Mouse (Mus musculus) frontal cortex, postnatal 25 days (tissue): ENCODE data around the gene Foxk1.

Experiments used
- DNase-seq, 2 experiments: peaks; one replicate each; pipeline ENCODE4 v3.0.0; 2022; ENCODE audit warnings: low spot score in 2 of 2

Gene Foxk1

DNA sequence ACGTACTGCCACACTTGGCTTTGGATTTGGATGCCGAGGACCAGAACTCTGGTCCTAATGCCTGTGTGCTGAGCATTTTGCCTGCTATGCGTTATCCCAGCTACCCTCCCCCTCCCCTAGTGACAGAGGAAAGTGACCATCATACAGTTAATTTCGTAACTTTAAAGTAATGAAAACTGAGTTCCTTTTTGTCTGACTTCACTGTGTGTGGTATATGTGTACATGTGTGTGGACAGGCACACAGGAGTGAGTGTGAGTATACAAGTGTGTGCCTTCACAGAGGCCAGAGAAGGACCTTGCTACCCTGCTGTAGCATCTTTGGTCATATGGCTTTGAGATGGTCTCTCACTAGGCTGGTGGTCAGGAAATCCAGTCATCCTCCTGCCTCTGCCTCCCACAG, 17.1 kb downstream of the Foxk1 start:
- DNase-seq, result no peak

DNA sequence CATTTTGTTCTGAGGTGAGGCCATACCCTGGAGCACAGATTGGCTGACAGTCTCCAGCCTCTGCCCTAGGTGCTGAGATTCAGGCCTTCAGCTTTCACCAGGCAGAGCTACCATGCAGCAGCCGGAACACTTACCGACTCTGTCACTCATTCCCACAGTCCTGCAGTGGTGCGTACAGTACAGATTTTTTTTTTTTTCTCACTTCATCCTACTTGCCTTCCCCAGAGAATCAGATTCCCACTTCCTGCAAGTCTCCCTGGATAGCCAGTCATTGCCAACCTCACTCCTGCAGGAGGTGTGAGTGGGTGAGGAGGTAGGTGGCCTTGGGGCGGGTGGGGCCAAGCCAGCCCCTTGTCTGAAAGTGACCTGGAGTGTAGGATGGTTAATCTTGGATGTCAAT, 19.0 kb downstream of the Foxk1 start:
- no peak for DNase-seq

DNA sequence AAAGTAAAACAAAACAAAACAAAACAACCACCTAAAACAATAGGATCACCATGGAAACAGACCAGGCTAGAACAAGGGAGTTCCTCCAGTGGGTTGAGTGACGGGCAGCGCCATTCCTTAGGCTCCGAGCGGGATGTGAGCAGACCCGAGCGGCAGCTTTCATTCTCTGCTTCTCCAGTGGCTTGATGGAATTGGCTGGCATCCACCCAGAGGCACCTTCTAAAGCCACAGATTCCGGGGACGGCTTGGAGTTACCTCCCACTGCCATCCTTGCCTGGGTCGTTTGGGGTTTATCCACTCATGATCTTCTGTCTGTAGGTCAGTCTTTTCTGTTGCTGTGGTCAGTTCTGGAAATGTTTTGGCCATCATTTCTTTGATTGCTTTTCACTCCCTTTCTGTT, 19.6 kb downstream of the Foxk1 start:
- no peak for DNase-seq

DNA sequence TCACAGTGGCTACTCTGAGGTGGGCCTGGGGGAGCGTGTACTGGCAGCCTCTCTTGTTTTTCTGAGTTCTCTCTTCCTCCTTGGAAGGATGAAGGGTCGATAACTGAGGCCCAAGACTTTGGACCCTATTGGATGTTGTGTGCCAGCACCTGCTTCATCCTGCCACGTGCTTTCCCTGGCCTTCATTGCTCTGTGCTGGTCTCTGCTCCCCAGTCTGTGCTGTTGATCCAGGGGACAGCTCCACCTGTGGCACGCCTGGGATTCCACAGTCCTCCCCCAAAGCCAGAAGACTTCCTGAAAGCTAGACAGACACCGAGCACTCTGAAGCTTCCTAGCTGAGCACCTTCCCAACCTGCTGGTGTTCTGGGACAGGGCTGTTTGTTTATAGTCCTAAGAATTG, 20.6 kb downstream of the Foxk1 start:
- DNase-seq, result no peak

DNA sequence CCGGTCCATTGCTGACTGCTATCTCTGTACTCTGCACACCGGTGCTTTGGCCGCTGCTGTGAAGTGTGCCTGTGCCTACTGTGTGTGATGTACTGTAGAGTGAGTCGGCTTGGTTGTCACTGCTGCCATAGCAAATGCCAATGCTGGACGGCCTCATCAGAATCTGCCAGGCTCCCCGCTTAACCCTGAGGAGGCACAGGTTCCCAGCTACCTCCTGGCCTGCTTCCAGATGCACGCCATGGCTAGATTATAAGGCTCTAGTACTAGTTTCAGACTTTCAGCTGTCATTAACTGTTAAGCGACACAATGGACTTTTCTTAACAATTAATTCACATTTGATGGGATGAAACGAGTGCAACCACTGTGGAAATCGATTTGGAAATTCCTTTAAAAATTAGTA, 21.8 kb downstream of the Foxk1 start:
- no peak for DNase-seq

DNA sequence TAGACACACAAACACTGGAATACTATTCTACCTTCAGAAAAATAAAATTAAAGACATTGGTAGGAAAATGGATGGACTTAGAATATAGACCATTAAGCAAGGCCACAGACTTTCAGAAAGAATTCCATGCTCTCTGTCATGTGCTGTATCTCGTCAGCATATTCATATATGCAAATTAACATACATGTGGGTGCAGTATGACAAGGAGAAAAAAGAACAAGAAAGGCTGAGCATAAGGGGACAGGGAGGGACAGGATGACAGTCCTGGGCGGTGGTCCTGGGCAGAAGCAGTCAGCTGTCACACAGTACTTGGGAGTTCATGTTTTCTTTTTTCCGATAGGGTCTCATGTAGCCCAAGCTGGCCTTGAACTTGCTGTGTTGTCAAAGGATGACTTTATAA, 22.4 kb downstream of the Foxk1 start:
- DNase-seq, result no peak

DNA sequence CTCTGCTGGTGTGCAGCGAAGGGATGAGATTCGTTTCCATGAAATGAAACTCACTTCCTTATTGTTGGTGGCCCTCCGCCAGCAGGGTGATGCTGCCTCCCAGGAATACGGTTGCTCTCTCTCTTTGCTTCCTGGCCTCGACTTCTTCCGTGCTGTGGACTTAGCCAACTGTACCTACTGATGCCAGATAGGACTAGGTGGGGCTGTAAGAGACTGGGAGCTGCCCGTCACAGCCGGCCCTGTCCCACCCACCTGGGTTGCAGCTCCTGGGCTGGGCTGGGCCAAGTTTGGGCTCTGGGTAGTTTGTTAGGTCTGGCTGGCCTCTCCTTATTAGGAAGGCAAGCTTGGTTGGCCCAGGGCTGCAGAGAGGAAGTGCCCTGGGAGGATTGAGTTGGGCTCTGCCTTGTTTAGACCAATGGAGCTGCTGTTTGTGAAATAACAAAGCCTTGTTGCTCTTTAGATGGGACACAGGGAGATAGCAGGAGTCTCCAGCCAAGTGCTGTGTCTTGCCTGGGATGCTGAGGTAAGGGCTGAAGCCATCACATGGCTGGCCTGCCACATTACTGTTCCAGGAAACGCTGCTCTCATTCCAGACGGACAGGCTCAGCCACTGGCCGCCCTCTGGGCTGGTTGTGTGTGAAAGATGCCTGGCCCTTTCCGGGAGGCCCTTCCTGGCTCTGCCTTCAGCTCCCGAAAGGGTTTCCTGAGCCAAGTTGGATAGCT, 23.5 kb downstream of the Foxk1 start:
- no peak for DNase-seq

DNA sequence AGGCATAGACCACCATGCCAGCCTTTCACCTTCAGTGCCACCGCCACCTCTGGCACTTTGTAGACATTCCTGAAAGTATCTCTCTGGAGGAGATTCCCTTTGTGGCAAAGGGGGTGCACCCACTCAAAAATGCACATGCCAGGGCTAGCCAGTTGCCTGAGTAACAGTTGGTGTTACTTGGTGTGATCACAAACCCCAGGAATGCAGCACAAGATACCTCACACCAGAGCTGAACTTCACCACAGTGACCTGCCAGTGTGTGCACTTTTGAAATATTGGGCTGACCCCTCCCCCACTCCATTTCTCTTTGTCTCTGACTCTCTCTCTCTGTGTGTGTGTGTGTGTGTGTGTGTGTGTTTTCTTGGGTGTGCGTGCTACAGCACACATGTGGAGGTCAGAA, 25.2 kb downstream of the Foxk1 start:
- DNase-seq, result no peak

DNA sequence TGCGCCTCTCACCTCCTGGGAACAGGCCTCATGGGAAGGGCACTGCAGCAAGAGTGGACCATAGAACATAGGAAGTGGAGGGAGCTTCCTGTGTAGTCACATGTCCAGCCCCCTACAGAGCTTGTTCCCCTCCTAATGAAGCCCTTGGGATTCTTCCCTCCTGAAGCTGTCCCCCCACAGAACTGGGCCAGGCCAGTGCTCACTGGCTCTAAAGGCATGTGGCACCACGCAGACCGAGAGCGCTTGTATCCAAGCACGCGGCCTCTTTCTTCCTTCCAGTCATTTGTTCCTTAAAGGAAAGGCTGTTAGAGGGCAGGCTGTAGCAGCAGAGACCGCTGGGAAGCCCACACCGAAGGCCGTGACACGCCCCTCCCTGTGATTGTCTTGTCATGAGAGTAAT, 26.6 kb downstream of the Foxk1 start:
- DNase-seq, result no peak

DNA sequence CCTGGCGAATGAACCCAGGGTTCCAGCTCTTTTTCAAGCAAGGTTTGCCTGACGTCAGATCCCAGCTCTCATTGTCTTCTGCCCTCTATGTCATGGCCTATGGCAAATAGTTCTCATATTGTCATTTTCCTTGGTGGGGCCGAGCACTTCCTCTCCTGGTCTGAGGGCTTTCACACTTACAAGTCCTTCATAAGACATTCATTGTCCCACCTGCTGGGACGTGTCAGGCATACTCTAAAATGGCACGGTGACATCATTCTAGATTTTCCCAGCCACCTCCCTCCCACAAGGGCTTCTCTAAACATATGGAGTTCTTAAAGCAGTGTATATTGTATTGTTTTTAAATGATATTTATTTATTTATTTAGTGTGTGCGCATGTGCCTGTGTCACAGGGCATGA, 27.4 kb downstream of the Foxk1 start:
- no peak for DNase-seq

DNA sequence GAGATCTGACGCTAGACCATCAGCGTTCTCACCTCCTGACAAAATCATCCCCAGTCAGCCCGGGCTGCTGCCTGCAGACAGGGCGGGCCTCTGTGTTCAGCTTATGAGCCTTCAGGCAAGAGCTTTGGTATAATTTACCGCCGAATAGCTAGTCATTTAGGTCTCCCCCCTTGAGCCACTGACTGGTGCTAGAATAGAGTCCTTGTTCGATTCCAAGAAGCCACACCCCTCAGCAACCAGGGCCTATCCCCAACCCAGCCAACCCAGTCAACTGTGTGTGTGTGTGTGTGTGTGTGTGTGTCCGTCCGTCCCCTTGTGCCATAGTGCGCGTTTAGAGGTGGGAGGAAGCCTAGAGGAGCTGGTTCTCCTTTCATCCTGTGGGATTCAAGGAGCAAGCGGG, 29.7 kb downstream of the Foxk1 start:
- no peak for DNase-seq

DNA sequence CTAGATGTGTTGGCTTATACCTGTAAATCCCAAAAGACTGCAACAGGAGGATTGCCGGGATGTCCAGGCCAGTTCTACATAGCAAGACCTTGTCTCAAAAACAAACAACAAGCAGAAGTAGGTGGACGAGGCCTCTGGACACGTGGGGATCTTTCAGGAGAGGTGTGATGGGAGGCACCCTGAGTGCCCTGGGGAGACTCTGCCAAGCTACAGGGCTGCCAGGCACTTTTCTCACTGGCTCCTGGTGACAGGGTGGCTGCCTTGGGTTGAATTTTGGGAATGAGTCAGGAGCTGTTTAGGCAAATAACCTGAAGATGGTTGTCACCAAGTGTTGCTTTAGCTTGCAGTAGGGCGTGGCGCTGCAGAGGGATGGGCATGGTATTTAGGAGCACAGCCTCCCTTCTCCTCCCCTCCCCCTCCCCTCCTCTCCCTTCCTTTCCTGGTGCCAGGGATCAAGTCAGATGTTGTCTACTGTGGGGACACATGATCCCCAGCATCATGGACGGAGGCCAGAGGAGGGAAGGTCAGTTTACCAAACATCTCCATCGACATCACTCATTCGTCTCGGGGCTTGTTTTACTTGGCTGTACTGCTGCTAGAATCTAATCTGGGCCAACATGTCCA, 30.6 kb downstream of the Foxk1 start:
- no peak for DNase-seq

DNA sequence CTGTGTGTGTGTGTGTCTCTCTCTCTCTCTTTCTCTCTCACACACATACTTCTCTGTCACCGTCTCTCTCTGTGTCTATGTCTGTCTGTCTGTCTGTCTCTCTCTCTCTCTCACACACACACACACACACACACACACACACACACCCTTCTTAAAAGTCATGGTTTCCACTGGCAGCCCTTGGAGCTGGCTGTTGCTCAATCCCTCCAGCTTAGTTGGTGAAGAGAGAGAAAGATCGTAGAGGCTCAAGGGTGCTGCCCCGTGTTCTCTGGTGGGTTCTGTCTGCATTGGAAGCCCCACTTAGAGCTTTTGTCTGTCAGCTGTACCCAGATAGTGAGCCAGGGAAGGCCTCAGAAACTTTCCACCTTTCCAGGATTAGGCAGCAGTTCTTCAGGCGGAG, 31.4 kb downstream of the Foxk1 start:
- no peak for DNase-seq

DNA sequence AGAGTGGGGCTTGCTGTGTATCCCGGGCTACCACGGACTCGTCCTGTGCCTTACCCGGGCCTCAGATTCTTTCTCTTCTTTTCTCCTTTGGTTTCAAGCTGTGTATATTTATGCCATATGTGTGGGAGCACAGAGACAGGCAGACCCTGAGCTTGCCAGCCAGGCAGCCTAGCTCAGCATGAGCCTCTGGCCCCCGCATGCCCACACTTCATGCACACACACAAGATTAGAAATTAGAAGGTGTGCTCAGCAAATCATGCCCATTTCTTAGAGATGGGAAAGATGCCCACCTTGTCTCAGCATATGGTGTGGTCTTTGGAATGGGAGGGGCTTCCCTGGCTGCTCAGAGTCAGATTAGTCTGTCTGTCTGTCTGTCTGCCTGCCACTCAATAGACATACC, 32.8 kb downstream of the Foxk1 start:
- no peak for DNase-seq

DNA sequence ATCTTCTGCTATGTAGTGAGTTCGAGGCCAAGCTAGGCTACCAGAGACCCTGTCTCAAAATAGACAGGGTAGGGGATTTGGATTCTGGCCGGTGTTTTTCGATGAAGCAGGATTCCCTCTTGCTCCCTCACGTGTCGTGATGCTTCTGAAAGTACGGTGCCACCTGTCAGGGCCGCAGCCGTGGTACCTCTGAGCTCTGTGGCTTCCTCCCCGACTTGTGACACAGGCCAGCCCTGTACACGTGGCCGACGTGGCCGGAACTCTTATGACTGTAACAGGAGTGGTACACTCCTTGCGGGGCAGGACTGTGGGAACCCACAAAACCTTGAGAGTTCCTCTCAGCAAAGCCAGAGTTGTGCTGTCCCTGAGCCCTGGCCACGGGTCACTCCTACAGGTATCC, 34.4 kb downstream of the Foxk1 start:
- no peak for DNase-seq

DNA sequence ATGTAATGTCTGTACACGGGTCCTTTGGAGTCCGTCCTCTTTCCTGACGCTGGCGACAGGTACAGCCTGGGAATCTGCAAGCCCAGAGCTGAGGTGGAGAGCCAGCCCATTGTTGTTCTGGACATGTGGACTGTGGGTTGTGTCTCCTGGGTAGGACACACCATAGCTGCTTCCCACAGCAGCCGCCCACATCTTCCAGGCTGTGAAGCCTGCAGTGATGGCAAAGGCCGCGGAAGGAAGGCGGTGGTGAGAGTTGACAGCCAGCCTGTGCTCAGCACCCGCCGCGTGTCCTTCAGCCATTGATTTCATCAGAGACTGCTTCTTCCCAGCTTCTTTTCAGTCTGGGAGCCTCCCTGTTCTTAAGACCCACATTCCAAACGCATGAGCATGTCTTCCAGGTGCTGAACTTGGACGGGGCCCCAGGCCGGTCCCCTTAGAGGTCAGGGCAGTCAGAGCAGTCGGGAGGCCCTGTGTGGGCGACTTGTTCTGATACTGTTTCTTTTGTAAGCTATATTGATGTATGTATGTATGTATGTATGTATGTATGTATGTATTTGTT, 37.2 kb downstream of the Foxk1 start:
- no peak for DNase-seq

DNA sequence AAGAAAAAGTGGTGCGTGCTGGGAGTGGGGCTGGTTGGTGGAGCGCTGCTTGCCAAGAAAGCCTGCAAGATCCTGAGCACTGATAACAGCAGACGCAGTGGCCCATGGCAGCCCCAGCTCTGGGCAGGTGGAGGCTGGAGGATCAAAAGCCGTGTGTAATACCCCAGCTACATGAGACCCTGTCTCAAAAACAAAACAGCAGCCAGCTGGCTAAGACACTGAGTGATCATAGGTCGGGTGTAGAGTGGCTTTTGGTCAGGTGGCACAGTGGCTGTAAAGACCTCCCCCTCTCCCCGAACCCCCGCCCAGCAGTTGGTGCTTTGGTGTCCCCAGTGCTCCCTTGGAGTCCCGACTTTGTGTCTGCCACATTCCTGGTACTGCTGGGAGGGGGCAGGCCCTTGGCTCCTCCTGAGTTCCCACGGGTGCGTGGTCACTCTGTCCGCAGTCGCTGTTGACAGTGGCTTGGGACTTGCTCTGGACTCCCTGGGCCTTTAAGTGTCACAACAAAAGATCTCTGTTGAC, 38.7 kb downstream of the Foxk1 start:
- no peak for DNase-seq

DNA sequence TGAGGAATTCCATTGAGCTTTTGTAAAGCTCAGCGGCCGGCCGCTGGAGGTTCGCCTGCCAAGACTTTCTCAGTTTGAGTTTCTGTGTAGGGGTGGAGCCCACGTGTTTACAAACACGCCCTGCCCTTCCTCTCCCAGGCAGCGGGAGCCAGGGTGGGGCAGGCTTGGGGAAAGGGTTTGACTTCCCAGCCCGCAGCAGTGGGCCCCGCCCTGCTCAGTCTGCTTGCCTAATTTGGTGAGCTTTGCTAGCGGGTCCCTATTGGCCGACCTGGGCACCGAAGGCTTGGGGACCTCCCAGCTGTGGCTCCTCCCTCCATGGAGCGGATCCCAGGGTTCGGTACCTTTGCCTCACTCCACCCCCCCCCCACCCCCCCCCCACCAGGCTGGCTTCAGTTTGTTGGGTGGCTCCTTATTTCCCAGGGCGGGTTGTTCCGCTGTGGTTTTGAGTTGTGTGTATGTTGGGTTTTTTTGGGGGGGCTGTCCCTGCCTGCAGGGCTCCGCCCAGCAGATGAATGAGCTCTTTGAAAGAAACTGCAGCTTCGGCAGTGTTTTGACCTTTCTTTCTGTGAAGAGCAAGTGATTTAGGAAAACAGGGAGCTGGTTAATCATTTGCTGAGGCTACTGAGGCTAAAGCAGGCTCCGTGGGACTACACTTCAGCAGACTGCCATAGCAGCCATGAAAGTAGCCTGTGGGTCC, 39.3 kb downstream of the Foxk1 start:
- no peak for DNase-seq

DNA sequence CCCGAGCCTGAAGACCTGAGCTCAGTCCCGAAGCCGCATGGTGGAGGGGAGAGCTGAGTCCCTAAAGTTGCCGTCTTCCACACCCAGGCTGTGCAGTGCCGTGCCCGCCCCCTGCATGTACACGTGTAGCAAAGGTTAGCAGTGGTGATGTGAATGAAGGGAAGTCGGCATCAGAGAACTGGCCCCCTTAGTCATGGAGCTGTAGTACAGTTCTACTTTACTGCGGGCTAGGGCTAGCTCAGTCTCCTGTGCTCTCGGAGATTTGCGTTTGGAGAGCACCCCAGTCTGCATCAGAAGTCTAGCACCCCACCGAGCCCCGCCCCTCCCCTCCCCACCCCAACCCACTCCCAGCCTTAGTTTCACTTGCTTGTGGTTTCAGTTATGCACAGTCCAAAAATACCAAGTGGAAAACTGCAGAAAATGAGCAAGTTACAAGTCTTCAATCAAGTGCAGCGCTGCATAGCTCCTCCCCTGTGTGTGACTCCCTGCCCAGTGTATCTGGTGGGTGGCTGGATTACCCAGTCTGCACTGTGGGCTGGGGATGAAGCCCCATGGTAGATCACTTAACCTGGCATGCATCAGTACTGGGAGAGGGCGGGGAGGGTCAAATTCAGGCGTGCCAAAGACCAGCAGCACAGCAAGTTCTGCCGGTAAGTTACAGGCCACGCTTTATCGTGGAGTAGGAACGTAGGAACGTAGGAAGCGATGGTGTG, 40.2 kb downstream of the Foxk1 start:
- no peak for DNase-seq

DNA sequence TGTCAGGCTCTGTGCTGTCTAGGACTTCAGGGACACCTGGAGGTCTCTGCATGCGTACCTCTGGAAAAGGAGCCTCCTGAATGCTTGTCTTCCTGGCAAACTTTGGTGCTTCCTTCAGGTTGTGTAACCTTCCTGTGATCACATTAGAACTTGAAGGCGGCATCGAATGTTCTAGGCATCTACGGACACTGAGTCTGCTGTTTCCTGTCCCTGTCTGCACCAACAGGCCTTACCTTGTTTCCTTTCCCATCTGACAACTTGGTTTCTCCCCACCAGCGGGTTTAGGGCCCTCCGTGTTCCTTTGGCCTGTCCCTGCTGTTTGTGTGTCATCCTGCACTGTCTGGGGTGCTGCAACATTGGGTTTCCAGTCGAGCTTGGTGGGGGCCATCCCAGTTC, 40.7 kb downstream of the Foxk1 start:
- no peak for DNase-seq

DNA sequence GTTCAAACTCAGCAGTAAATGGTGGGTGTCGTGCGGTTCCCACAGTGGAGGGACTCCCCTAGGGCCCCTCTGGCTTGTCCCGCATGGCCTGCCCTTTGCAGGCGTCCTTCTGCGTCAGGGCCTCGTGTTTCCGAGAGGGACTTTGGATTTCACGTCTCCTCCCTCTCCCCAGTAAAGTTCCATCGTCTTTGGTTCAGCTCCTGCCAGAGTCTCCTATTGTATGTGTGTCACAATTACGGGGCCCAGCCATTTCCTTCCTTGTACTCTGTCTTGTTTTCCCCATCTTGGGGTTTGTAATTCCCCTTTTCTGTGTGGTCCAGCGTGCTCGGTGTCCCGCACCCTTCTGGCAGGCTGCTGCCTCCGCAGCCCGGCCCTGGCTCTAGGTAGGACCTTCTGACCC, 42.2 kb downstream of the Foxk1 start:
- no peak for DNase-seq

DNA sequence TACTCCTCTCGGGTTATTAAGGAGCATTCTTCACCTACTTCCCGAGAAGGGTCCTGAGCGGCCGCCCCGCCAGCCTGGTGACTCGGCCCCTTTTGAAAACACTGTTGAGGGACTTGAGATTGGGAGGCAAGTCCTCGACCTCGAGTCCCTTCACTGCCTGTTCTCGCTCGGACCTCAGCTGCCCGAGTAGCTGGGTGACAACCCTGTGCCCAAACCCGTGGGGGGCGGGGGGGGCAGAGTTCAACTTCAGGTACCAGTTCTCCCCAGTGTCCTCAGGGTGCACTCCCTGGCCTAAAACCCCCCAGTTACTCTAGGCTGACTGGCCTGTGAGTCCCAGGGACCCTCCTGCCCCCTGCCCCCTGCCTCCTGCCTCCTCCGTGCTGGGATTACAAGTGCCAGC, 42.7 kb downstream of the Foxk1 start:
- no peak for DNase-seq
